Mouse (Mus musculus) E14TG2a.4 (cell line): ENCODE results near the gene Lsm7.

ENCODE experiments used
- CTCF ChIP-seq: conservative IDR thresholded peaks from 2 replicates; pipeline ENCODE4 v1.5.1; 2014; ENCODE audit warnings: low read length
- NANOG ChIP-seq: IDR thresholded peaks from 2 replicates; pipeline ENCODE4 v1.6.1; 2014; ENCODE audit warnings: borderline replicate concordance, low read length, mixed read lengths
- POU5F1 ChIP-seq: IDR thresholded peaks from 2 replicates; pipeline ENCODE4 v1.6.1; 2014; ENCODE audit warnings: low read length, borderline replicate concordance

GRCm38 (mm10) chr10:80843087-80843930, 11.7 kb downstream of the Lsm7 start:
- TF ChIP-seq CTCF (no peak), POU5F1 (no peak), NANOG (no peak)
